Mouse (Mus musculus) E14TG2a.4 (cell line): ENCODE data around the gene Rps7.
A peak's percentile ranks its signal among the peaks of the same experiment; 100 is the strongest.

Source experiments
- H3K27me3 ChIP-seq: 2 replicates; pipeline ENCODE4 v1.6.1; 2014; ENCODE audit warnings: low read length, control low read depth; ENCODE audit not compliant: insufficient read depth
- H3K36me3 ChIP-seq: 2 replicates; pipeline ENCODE4 v1.6.1; 2014; ENCODE audit warnings: low read length, control low read depth; ENCODE audit not compliant: insufficient read depth
- H3K4me1 ChIP-seq: replicated peaks from 2 replicates; pipeline ENCODE4 v1.6.1; 2014; ENCODE audit warnings: low read depth, low read length, control low read depth
- H3K4me3 ChIP-seq: replicated peaks from 2 replicates; pipeline ENCODE4 v1.5.1; 2014; ENCODE audit warnings: mild to moderate bottlenecking, low read length
- H3K9me3 ChIP-seq: 2 replicates; pipeline ENCODE4 v1.6.1; 2014; ENCODE audit warnings: low read length, control low read depth
- CTCF ChIP-seq: conservative IDR thresholded peaks from 2 replicates; pipeline ENCODE4 v1.5.1; 2014; ENCODE audit warnings: low read length
- NANOG ChIP-seq: IDR thresholded peaks from 2 replicates; pipeline ENCODE4 v1.6.1; 2014; ENCODE audit warnings: borderline replicate concordance, low read length, mixed read lengths
- POU5F1 ChIP-seq: IDR thresholded peaks from 2 replicates; pipeline ENCODE4 v1.6.1; 2014; ENCODE audit warnings: low read length, borderline replicate concordance

Rps7 gene

DNA sequence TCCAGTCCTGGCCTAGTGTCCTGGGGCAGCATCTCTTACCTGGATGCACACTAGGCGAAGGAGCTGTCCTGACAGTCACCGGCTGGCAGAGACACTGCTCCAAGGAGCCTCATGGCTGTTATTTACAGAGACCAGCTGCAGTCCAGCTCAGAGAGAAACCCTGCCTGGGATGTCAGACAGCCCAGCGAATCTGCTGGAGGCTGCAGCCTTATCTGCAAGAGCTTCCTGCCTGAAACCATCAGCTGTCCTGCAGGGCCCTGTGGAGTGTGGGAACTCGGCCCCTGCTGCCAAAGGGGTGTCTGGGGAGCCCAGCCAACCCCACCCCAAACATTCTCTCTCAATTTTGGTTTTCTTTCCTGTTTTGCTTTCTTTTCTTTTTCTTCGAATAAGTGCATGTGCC is 12.6 kb downstream of the Rps7 start, which contains the start of gene Colec11:
TSS of gene Colec11 (minus strand) at position 183 of the 400 bp plus-strand sequence.
- Histone ChIP-seq H3K4me1 (no peaks in the 10 kb centered on the region), H3K27me3 (no peaks in the 10 kb centered on the region), H3K4me3 (no peak within 1 kb of the TSS), H3K9me3 (no peaks in the 10 kb centered on the region), H3K36me3 (peaks cover 3% of the 10 kb centered on the region; the same call in 1 of the 2 replicates)
- no peak for TF ChIP-seq NANOG
- TF ChIP-seq POU5F1, result no peak
- no peak for TF ChIP-seq CTCF

DNA sequence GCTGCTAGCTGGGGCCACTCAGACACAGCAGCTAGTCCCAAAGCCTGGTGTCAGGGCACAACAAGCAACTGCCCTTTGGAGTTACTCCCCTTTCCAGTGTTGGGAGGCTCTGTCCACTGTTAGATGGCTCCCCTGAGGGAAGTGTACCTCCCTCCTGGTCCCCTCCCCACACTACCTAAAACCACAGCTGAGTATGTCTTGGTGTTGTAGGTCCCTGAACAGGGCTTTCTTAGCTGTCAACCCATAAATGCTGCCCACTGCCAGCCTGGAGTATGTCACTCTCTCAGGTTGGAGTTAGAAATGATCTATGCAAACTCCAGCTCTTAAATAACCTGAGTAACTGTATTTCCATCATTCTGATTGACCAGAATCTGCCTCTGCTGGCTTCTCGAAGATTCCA is 13.1 kb downstream of the Rps7 start:
- Histone ChIP-seq H3K27me3 (no peaks in the 10 kb centered on the region), H3K9me3 (no peaks in the 10 kb centered on the region), H3K36me3 (no peaks in the 10 kb centered on the region), H3K4me1 (no peaks in the 10 kb centered on the region), H3K4me3 (no peak overlapping the region)
- TF ChIP-seq CTCF (no peak), NANOG (no peak), POU5F1 (no peak)

DNA sequence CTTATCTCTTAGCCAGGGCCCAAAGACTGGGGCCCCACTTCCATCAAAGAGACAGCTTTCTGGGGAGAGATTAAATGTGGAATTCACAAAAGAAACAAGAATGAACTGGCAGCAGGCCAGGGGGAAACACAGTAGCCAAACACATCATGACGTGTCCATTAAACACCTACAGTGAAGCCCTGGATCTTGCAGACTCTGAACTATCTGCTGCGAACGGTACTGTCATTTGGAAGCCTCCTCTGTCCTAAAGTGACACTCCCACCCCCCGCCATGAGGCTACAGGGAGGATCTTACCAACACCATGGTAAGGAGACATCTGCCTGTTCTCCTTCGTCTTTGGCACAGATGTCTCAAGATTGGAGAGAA is 13.6 kb downstream of the Rps7 start:
- Histone ChIP-seq H3K9me3 (no peaks in the 10 kb centered on the region), H3K4me1 (no peaks in the 10 kb centered on the region)
- no peak for TF ChIP-seq CTCF
- no peak for TF ChIP-seq NANOG
- TF ChIP-seq POU5F1, result no peak

DNA sequence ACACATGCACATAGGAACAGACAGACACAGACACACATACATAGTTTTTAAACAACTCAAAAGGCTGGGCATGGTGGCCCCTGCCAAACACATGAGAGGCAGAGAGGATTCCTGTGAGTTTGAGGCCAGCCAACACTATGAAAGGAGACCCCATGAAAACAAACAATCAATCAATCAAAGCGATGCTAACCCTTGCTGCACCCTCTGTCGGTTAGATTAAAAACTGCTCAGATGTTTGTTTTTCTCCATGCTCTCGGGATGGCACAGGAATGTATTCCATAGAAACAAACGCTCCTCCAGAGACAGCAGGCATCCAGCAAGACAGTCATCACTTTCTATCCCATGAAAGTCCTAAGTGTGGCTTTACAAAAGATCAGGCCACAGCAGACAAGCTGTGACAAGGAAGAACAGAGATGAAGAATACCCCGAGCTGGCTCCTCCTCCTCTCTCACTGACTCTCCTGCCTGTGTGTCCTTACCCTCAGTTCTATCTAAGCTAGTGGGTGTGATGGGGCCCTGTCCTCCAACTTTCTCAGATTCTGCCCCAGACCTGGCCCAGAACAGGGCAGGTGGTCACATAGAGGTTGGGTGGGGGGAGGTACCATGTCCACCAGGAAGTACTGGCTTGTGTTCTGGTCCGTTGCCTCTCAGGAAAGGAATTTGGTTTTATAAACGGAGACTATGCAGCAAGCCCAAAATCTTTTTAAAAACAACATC is 14.1 kb downstream of the Rps7 start:
- Histone ChIP-seq H3K27me3 (no peaks in the 10 kb centered on the region), H3K36me3 (no peaks in the 10 kb centered on the region), H3K4me1 (no peaks in the 10 kb centered on the region), H3K9me3 (no peaks in the 10 kb centered on the region), H3K4me3 (no peak overlapping the region)
- TF ChIP-seq POU5F1 (no peak), NANOG (no peak), CTCF (no peak)

More for the DNA sequence above, 13.6 kb downstream of the Rps7 start:
- H3K4me3 ChIP-seq, result no peak overlapping the region
- H3K27me3 ChIP-seq, result no peaks in the 10 kb centered on the region
- no peaks in the 10 kb centered on the region for H3K36me3 ChIP-seq

DNA sequence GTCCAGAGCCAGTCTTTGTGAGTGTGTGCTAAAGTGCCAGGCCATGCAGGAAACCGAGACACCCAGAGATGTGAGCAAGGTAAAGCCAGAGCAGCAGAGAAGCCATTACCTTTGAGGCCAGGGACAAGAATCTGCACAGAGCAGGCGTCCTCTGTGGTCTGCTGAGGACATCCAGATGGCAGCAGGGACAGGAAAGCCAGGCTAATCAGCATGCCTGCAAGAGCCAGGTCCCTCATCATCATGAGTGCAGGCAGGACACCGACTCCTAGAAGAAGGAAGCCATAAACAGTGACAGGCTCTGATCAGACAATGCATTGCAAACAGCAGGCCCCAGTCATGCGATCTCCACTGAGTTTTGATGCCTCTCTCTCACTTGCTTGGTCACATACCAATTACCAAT is 18.5 kb downstream of the Rps7 start:
- Histone ChIP-seq H3K4me1 (no peaks in the 10 kb centered on the region), H3K27me3 (no peaks in the 10 kb centered on the region), H3K9me3 (peaks cover 24% of the 10 kb centered on the region), H3K36me3 (no peaks in the 10 kb centered on the region), H3K4me3 (no peak overlapping the region)
- no peak for TF ChIP-seq CTCF
- TF ChIP-seq POU5F1, result no peak
- no peak for TF ChIP-seq NANOG

DNA sequence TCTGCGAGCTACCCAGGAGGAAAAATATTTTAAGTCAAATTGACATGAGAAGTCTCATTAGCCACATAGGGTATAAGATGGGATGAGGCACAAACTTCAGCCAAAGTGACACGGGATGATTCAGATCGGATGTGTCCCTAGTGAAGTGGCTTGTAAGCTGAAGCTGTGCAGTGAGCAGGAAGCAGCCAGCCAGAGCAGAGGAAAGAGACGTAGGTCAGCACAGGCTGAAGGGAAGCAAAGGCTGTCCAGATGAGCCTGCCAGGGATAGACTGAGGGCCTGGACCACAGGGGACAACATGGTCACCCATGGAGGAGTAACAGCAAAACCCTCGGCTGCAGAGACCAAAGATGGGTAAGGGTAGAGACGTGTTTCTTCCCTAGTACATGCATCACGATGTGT is 21.4 kb downstream of the Rps7 start:
- no peak for TF ChIP-seq CTCF
- no peak for TF ChIP-seq POU5F1
- no peak for TF ChIP-seq NANOG
- peaks cover 25% of the 10 kb centered on the region for H3K9me3 ChIP-seq
- no peaks in the 10 kb centered on the region for H3K27me3 ChIP-seq
- no peaks in the 10 kb centered on the region for H3K4me1 ChIP-seq
- H3K4me3 ChIP-seq, result no peak overlapping the region
- no peaks in the 10 kb centered on the region for H3K36me3 ChIP-seq

DNA sequence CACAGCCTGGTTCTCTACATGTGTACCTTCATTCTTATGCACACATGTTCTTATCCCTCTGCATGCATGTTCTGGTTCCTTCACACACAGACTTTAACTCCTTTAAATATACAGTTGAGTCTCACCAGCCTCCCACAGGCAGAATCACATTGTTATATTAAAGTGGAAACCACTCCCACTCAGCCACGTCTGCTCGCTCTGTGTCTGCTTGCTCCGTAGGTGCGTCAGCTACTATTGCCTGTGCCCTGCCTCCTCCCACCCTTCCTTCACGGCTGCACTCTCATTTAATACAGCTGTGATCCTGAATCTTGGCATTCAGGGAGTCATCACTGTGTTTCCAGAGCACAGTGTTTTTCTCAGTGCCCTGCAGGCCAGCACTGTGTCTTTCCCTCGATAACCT is 23.4 kb downstream of the Rps7 start:
- H3K9me3 ChIP-seq, result peaks cover 25% of the 10 kb centered on the region
- no peaks in the 10 kb centered on the region for H3K27me3 ChIP-seq
- TF ChIP-seq POU5F1 (no peak), CTCF (no peak), NANOG (no peak)
- no peak overlapping the region for H3K4me3 ChIP-seq
- H3K36me3 ChIP-seq, result no peaks in the 10 kb centered on the region
- H3K4me1 ChIP-seq, result peaks cover 8% of the 10 kb centered on the region

DNA sequence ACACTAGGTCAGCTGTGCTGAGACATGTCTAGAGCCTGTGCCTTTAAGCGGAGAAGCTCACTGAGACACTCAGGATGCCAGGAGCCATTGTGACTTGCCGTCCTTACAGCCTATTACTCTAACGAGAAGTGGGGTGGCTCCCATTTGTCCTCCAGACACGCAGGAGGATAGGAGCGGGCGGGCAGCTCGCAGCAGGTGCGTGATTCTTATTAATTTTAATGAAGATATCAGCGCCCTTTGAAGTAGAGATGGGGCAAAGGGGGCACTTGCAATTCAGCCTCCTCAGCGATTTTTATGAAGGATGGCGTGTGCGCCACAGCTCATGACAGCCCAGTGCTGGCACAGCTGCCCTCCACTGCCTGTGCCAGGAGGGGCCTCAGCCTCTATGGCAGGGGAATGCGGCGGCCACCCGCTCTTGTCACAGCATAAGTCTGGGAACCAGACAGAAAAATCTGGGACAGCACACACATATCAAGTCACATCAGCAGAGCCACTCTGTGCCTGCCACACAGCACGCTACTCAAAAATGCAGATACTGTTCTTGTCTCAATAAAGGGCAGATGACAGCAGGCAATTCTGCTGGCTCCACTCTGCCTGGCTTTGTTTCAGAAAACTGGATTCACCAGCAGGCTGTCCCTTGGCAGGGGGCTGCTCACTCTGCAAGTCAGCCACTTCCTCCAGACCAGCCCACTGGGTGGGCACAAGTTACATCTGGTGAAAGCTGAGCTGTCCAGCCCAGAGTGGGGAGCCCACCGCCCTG is 28.0 kb downstream of the Rps7 start:
- Histone ChIP-seq H3K9me3 (peaks cover 5% of the 10 kb centered on the region; the same call in 1 of the 2 replicates), H3K36me3 (no peaks in the 10 kb centered on the region), H3K4me3 (peak overlapping the region; percentile 65), H3K4me1 (peaks cover 9% of the 10 kb centered on the region), H3K27me3 (no peaks in the 10 kb centered on the region)
- TF ChIP-seq POU5F1 (no peak), CTCF (no peak), NANOG (no peak)

DNA sequence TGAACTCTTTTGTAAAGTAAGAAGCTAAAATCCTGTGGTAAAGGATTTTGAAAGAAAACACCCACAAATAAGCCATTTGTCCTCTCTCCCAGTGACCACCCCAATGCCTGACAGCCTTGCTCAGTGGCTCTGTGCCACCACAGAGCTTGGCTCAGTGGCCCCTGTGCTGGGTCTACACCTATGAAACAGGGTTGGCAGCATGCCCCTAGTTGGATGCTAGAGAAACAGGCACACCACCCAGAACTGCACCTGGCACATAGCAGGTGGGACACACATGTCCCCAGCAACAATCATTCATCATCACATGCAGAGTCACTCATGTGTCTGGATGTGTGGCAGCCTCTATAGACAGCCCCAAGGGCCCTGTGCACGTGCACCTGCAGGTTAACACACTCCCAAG is 32.3 kb downstream of the Rps7 start:
- Histone ChIP-seq H3K27me3 (peaks cover 7% of the 10 kb centered on the region), H3K9me3 (no peaks in the 10 kb centered on the region), H3K4me3 (no peak overlapping the region), H3K4me1 (peaks cover 29% of the 10 kb centered on the region), H3K36me3 (no peaks in the 10 kb centered on the region)
- no peak for TF ChIP-seq NANOG
- no peak for TF ChIP-seq CTCF
- no peak for TF ChIP-seq POU5F1

DNA sequence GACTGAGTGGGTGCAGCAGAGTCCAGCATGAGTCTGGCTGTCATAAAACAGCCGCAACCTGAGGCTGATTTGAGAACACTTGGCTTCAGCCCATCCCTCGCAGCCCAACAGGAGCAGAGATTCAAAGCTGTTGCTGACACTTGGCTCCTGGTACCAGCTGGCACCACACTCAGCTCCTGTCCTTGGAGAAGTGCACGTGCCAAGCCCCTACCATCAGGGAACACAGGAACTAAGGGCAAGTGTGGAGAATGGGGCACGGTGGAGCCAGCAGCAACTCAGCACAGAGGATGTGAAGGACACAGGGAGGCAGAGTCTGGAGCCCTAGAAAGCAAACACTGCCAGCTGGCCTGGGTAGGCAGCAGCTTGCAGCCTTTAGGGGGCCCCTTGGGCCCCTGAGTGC is 33.5 kb downstream of the Rps7 start:
- TF ChIP-seq POU5F1 (no peak), CTCF (no peak), NANOG (no peak)
- Histone ChIP-seq H3K4me3 (no peak overlapping the region), H3K4me1 (peaks cover 19% of the 10 kb centered on the region), H3K9me3 (no peaks in the 10 kb centered on the region), H3K36me3 (no peaks in the 10 kb centered on the region), H3K27me3 (peaks cover 7% of the 10 kb centered on the region)
